Mouse (Mus musculus): ENCODE measurements around the gene Angptl2.

Angptl2 gene

DNA sequence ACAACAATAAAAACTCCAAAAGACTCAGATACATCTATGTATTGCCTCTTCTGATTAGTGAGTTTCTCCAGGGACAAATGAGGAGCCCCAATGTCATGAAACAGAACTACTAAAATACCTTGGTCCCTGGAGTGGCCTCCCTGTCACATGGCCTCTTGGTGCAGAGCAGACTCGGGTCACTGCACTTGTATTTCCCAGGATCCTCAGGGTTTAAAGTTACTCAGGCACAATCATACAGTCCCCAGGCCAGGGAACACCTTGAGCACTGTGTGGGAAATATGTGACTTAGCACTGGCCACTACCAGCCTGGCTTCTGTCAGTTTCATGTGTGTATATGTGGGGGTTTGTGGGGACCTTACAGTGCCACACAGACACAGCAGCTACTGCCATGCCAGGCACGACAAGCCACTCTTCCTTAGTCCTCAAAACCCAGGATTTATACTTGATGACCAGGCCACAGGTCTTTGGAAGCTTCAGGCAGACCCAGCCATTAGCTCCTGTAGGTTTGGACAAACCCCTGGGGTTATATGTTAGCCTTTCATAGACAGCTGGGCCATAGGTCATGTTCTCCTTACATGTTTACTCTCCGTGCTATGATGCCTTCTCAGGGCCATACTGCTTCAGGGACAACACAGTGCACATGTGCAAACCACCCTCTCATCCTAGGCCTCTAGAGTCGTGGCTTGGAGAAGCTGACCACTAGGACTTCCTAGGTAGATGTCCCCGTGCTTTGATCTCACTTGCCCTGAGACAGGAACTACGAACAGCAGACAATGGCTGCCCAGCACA lies 17.1 kb downstream of the Angptl2 start:
- DNase-seq = peak; percentile 58 to 65

DNA sequence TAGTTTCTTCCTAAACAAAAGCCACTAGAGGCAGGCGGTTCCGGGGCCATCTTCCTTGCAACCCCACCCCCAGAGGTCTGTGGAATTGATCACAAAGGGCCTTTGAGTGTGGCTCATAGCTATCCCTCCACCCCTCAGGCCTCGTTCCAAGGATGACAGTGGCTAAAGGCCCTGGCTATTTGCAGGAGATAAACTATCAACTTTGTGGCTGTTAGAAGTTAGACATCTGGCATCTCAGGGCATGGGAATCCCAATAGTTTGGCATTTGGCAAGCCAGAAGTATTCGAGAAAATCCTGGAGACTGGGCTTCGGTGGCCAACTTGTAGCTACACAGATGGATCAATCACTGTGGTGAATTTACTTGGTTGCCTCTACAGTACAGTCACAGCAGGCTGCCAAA lies 18.0 kb downstream of the Angptl2 start:
- DNase-seq = no peak

DNA sequence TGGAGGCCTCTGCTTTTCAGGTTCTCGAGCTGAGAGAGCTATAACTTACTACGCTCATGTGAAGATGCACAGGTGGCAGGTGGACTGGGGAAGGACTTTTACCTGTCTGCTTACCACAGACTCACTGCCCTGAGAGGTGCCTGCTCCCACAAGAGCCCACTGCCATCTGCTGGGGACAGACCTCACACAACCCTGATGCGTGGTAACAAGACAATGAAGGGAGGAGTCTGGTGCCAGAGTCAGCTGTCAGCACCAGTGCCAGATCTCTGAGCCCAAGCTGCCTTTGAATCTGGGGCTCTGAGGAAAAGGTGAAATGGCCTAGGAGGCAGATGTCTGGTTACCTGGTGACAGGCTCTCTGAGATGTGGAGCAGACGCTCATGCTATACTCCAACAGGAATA lies 19.0 kb downstream of the Angptl2 start:
- no peak for DNase-seq

- no peak for DNase-seq
Observed at GRCm38 (mm10) chr2:33237581-33237980, 21.7 kb downstream of the Angptl2 start.

- DNase-seq = no peak
Observed at GRCm38 (mm10) chr2:33244880-33245279, 29.0 kb downstream of the Angptl2 start.

- DNase-seq = no peak
Observed at GRCm38 (mm10) chr2:33245350-33245749, 29.5 kb downstream of the Angptl2 start.

GRCm38 (mm10) chr2:33246841-33247240 lies 31.0 kb downstream of the Angptl2 start:
- DNase-seq = no peak

- DNase-seq = no peak
Observed at GRCm38 (mm10) chr2:33248549-33248948, 32.7 kb downstream of the Angptl2 start.

DNA sequence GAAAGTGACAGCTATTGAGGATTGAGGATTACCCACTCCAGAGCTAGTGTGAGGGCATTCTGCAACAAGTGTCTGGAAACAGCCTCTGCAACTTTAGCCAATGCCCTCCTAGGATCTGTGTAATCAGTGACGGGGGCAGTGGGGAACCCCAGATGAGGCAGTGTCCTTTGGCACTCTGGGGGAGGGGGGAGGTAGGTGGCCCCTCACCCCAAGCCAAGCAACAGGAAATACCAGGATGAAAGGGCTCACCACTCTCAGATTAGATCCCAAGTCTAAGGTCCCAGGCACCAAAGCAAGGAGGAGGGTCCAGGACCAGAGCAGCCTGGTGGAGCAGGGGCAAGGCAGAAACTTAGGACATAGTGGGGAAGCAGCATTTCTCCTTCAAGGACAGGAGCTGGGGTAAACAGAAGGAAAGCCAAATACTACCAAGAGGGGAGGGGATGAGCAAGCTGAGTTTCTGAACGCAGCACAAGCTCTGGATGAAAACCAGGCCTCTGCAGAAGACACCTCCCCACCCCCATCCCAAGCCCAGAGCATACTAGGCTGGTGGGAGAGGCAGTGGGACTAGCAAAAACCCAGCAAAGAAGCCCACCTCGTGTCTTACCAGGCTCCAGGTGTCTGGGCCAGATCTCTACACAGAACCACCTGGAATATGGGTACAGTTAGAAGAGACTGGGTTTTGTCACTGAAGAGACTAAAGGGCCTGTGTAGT lies 34.2 kb downstream of the Angptl2 start:
- no peak for DNase-seq

DNA sequence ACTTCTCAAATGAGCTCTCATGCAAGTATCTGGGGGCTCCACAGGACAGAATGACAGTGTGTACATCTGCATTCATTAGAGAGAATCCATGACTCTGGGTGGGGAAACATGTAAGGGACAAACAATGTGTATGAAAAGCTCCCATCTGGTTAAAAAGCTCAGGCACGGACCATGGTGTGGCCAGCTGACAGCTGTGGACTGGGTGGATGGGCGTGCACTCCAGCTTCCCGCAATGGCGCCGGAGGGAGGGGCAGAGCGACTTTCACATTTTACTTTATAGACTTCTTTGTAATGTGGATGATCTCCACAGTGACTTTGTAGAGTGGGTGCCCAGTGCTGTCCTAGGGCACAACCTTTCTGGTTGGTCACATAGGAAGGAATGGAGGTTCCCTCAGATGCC lies 36.9 kb downstream of the Angptl2 start:
- no peak for DNase-seq

DNA sequence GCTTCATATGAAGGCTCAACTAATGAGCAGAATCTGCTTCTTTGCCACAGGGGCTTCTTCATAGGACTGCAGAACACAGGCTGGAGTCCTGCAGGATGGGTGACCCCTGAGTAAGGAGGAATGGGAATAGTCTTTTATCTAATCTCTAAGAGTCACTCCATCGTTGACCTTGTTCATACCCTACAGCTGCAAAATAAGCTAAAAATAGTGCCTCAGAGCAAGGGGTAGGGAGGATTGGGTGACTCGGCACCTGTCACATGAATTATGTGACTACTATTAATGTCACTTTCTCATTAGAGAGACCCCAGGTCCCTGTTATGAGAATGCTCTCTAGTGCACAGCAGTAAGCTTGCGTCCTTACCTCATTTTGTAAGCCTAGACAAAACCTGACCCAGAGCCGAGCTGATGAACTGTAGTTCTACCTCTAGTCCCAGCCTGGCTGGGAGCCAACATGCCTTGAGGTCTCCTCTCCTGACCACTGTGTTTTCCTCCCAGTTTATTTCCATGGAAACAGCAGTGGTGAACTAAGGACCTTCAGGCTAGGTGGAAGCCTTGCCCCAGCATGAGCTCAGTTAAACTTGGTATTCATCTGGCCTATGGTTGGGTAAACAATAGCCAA lies 37.8 kb downstream of the Angptl2 start:
- DNase-seq = peak; percentile 46 to 59

DNA sequence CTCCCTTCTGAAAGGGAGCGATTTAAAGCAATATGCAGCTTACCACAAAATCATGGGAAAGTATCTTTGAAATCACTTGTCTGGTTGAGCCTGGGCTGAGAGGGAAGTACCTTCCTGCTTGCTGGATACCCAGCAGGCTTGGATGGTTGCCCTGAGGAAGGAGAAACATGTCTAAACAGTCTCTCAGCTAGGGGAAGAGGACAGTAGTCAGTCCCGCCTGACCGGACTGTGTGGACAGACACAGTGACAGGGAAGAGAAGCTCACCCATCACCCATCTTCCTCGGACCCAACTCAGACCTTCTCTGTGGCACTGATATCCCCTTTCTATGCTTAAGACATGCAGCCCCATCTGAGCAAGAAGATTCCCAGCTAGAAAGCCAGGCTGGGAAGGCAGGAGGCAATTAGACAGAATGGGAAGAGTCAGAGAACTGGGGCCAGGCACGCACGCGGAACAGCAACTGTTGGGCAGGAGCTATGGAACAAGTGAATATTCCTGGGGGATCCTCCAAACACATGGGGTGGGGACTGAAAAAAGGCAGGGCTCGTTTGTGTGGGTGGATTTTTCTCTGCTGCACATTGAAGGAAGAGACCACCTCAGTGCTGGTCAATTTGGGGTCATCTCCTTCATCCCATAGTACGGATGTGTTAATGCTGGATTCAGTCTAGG lies 38.6 kb downstream of the Angptl2 start:
- no peak for DNase-seq

- DNase-seq = no peak
Observed at GRCm38 (mm10) chr2:33256769-33257537, 41.1 kb downstream of the Angptl2 start.

DNA sequence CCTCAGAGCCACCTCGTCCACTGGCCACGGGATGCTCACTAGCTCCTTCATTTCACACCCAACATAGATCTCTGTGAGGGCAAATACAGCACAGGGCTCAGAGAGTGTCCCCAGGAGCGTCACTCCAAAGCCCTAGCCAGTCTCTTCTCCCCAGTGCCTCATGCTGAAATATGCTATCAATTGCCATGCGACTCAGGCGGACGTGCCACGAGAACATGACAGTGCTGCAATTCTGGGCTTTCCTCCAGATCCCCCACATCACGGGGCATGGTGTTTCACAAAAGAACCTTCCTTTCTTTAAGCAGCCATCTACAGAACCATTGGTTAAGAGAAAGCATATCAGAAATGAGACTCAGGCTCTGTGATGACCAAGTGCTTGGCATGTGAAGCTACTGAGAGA lies 44.9 kb downstream of the Angptl2 start:
- DNase-seq = no peak

GRCm38 (mm10) chr2:33261475-33261874 lies 45.6 kb downstream of the Angptl2 start:
- DNase-seq = no peak

DNA sequence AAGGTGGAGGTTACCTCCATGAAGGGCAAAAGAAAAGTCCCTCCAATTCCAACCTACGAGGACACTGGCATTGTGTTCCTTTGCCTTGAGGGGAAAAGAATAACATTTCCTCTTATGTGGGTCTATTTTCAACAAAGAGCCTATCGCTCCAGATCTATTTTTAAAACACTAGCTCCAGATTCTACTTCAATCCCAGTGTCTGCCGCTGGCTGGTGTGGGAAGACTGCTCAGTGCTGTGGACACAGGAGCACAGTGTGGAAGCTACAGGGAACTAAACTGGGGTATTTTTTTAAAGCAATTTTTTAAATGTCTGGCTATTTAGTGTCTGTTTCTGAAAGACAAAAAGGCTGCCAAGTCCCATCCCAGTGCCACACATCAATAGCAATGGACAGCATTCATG lies 49.9 kb downstream of the Angptl2 start:
- DNase-seq = no peak

DNA sequence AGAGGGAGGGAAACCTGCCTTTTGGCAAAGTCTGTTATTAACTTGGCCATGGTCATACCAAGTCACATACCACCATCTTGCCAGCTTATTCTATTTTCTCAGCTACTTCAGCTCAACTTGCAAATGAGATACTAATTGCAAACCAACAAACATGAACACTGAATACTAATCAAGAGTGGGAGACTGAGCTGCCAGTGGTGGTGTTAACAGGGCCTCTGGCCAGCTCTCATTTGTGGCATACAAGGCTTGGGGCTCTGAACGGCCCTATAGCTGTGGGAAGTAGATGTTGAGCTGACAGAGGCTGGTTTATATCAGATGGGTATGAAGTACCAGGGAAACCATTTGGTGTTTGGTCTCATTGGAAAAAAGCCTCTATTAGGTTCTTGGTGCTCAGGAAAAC lies 51.2 kb downstream of the Angptl2 start:
- DNase-seq = no peak

DNA sequence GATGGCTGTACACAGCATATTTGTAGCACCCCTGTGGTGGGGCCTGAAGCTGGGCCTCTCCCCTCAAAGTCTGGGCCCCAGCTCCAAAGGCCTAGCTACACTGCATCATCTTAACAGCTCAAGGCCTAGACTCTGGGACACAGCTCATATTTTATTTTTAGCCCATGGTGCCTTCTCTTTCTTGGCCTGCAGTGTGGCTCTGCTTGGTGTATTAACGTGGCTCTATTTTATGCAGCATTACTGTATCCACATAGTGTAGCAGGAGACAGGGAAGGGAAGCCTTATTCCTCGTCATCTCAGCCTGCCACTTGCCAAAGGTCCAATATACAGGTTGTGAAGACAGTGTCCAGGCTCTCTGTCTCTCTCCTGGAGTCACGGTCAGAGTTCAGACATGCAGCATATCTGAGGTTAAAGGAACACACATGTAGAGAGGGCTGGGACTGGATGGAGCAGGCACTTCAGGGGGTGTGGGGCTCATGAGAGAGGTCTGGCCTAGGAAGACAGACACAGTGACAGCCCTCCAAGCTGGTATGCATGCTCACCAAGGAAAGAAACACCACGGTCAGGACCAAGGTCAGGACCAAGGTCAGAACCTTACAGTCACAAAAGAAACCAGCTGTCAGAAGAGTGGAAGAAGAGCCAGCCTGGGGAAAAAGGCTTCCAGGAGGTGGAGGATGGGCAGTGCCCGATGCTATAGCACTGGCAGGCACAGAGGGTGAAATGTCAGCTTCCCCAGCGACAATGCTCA lies 52.7 kb downstream of the Angptl2 start:
- no peak for DNase-seq

- no peak for DNase-seq
Observed at GRCm38 (mm10) chr2:33269132-33269493, 53.2 kb downstream of the Angptl2 start.

DNA sequence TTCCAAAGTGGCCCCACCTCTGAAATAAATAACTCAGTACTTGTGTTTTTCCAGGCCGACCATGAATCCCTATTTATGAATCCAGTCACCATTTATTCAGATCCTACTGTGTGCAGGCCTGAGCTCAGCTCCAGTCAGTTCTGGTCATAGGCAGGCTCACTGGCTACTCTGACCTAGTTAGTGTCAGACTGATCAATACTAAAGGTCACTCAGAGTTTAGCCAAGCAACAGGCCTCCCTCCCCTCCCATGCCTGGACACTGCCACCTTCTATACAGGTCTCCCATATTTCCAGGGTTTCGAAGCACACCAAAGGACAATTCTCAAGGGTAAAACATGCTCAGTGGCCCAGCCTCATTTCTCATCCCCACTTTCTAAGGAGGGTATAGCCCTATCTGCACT lies 54.7 kb downstream of the Angptl2 start:
- no peak for DNase-seq

DNA sequence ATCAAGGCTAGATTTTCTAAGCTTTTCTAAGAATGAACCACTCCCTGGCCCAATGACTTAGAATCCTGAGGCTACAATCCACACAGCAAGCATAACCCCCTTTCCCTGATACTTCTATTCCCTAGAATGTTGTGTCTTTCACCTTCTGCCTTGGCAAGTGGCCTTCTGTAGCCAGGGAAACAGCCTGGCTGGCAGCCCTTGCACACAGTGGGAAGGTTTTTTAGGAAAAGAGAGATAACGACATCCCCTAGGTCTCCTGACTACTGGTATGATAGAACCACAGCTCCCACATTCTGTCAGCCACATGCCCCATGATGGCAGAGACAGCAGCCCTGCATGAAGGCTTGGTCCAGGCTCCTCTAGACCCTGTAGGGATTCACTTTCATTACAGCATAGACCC lies 55.6 kb downstream of the Angptl2 start:
- DNase-seq = no peak

All from kidney, adult 8-10 months (tissue).